Mouse (Mus musculus) midbrain, embryonic 11.5 days (tissue): ENCODE measurements around the gene Bricd5. TPM values are rescaled to one million over a fixed set of nuclear protein-coding genes. Genes with fewer than 3 reads are reported as not detected.

Experiments used
- ATAC-seq: fragments of 200-750 bp; cut with Nextera tagmentation; 2 replicates; pipeline ENCODE4 v1.8.0; 2017; ENCODE audit warnings: moderate TSS enrichment, moderate library complexity; ENCODE audit not compliant: low FRiP score
- DNase-seq: peaks from one replicate; pipeline ENCODE4 v3.0.0; 2015; ENCODE audit warnings: low spot score; ENCODE audit errors: missing footprints
- H3K27ac ChIP-seq: fragments of 300-500 bp; sonication (generic); 2 replicates; pipeline ENCODE4 v1.5.1; 2014; ENCODE audit warnings: low read depth, low read length
- H3K27me3 ChIP-seq: fragments of 300-500 bp; sonication (generic); 2 replicates; pipeline ENCODE4 v1.6.1; 2014; ENCODE audit warnings: mild to moderate bottlenecking, low read length, moderate library complexity, mixed read lengths; ENCODE audit not compliant: control insufficient read depth, insufficient read depth
- H3K36me3 ChIP-seq: fragments of 300-500 bp; sonication (generic); 2 replicates; pipeline ENCODE4 v1.6.1; 2014; ENCODE audit warnings: mild to moderate bottlenecking, low read length, moderate library complexity, mixed read lengths; ENCODE audit not compliant: control insufficient read depth, insufficient read depth
- H3K4me1 ChIP-seq: fragments of 300-500 bp; sonication (generic); 2 replicates; pipeline ENCODE4 v1.6.1; 2014; ENCODE audit warnings: low read length; ENCODE audit not compliant: control insufficient read depth, insufficient read depth
- H3K4me2 ChIP-seq: fragments of 300-500 bp; sonication (generic); 2 replicates; pipeline ENCODE4 v1.6.1; 2014; ENCODE audit warnings: mild to moderate bottlenecking, moderate library complexity
- H3K4me3 ChIP-seq: fragments of 300-500 bp; sonication (generic); 2 replicates; pipeline ENCODE4 v1.5.1; 2014; ENCODE audit warnings: low read depth, low read length
- H3K9ac ChIP-seq: fragments of 300-500 bp; sonication (generic); 2 replicates; pipeline ENCODE4 v1.6.1; 2014; ENCODE audit warnings: low read length
- H3K9me3 ChIP-seq: fragments of 300-500 bp; sonication (generic); 2 replicates; pipeline ENCODE4 v1.6.1; 2016; ENCODE audit warnings: low read length; ENCODE audit not compliant: control insufficient read depth
- WGBS: fragments of 180-500 bp; shearing (Covaris S2); extraction: QIAGEN DNeasy Blood & Tissue Kit; methylation state at CpG from one replicate; pipeline ENCODE4 v1.1.7; 2014; 5-methylcytosine and 5-hydroxymethylcytosine counted together
- polyA plus RNA-seq: library from polyadenylated mRNA; unstranded; fragments of >200 nt; fragmentation: Nextera tagmentation; extraction: Ambion mirVana; gene quantifications from 2 replicates; pipeline ENCODE4 v1.2.1, GENCODE M21; 2014

Bricd5 gene
- polyA plus RNA-seq, 1 experiment from 2014 or later = not detected

- 95% methylated on average over 8 of the region's 8 CpGs for WGBS
- H3K36me3 ChIP-seq = peaks cover 27% of the 10 kb centered on the region
- H3K4me1 ChIP-seq = no peaks in the 10 kb centered on the region
Observed at GRCm38 (mm10) chr17:24440377-24440776, 33.3 kb upstream of the Bricd5 start.

GRCm38 (mm10) chr17:24441148-24441547, 32.5 kb upstream of the Bricd5 start:
- H3K27me3 ChIP-seq = no peaks in the 10 kb centered on the region
- no peak overlapping the region for H3K4me2 ChIP-seq
- no peak overlapping the region for H3K4me3 ChIP-seq
- H3K4me1 ChIP-seq = no peaks in the 10 kb centered on the region
- DNase-seq (no peak), ATAC-seq (no peak)
- H3K9ac ChIP-seq = no peak overlapping the region
- no peak overlapping the region for H3K27ac ChIP-seq
- H3K9me3 ChIP-seq = no peaks in the 10 kb centered on the region
- peaks cover 33% of the 10 kb centered on the region for H3K36me3 ChIP-seq
- 48% methylated on average over 2 of the region's 2 CpGs for WGBS

More at GRCm38 (mm10) chr17:24440377-24440776, 33.3 kb upstream of the Bricd5 start:
- ATAC-seq (no peak), DNase-seq (no peak)
- H3K27me3 ChIP-seq = no peaks in the 10 kb centered on the region
- no peak overlapping the region for H3K27ac ChIP-seq
- no peak overlapping the region for H3K4me2 ChIP-seq
- H3K4me3 ChIP-seq = no peak overlapping the region
- H3K9me3 ChIP-seq = no peaks in the 10 kb centered on the region
- no peak overlapping the region for H3K9ac ChIP-seq

- Histone ChIP-seq H3K27ac (no peak overlapping the region), H3K27me3 (no peaks in the 10 kb centered on the region), H3K9me3 (no peaks in the 10 kb centered on the region), H3K4me1 (no peaks in the 10 kb centered on the region), H3K4me3 (no peak overlapping the region), H3K36me3 (peaks cover 40% of the 10 kb centered on the region), H3K9ac (no peak overlapping the region), H3K4me2 (no peak overlapping the region)
- ATAC-seq (no peak), DNase-seq (no peak)
- WGBS = 94% methylated on average over 14 of the region's 14 CpGs
Observed at GRCm38 (mm10) chr17:24442107-24442506, 31.6 kb upstream of the Bricd5 start.

GRCm38 (mm10) chr17:24442632-24443155, 31.0 kb upstream of the Bricd5 start, which contains the start of gene Dnase1l2:
TSS of gene Dnase1l2 (minus strand) at chr17:24443105.
- H3K4me3 ChIP-seq = no peak within 1 kb of the TSS
- no peaks in the 10 kb centered on the region for H3K9me3 ChIP-seq
- DNase-seq = no peak
- no peaks in the 10 kb centered on the region for H3K4me1 ChIP-seq
- H3K36me3 ChIP-seq = peaks cover 39% of the 10 kb centered on the region
- H3K9ac ChIP-seq = no peak within 1 kb of the TSS
- no peaks in the 10 kb centered on the region for H3K27me3 ChIP-seq
- H3K4me2 ChIP-seq = no peak within 1 kb of the TSS
- WGBS = 85% methylated on average over 7 of the region's 7 CpGs
- no peak within 1 kb of the TSS for H3K27ac ChIP-seq
- ATAC-seq = no peak

- peaks cover 40% of the 10 kb centered on the region for H3K36me3 ChIP-seq
- no peak overlapping the region for H3K9ac ChIP-seq
- H3K27me3 ChIP-seq = no peaks in the 10 kb centered on the region
- 89% methylated on average over 4 of the region's 4 CpGs for WGBS
- H3K27ac ChIP-seq = no peak overlapping the region
- H3K4me2 ChIP-seq = no peak overlapping the region
- DNase-seq = no peak
- H3K9me3 ChIP-seq = no peaks in the 10 kb centered on the region
- no peaks in the 10 kb centered on the region for H3K4me1 ChIP-seq
- ATAC-seq = no peak
- no peak overlapping the region for H3K4me3 ChIP-seq
Observed at GRCm38 (mm10) chr17:24443409-24443808, 30.3 kb upstream of the Bricd5 start.

GRCm38 (mm10) chr17:24446590-24446989, 27.1 kb upstream of the Bricd5 start:
- no peak overlapping the region for H3K4me3 ChIP-seq
- no peaks in the 10 kb centered on the region for H3K4me1 ChIP-seq
- DNase-seq = no peak
- WGBS = 93% methylated on average over 8 of the region's 8 CpGs
- no peak overlapping the region for H3K27ac ChIP-seq
- no peaks in the 10 kb centered on the region for H3K27me3 ChIP-seq
- H3K9ac ChIP-seq = no peak overlapping the region
- no peak overlapping the region for H3K4me2 ChIP-seq
- H3K9me3 ChIP-seq = no peaks in the 10 kb centered on the region
- peaks cover 40% of the 10 kb centered on the region for H3K36me3 ChIP-seq
- ATAC-seq = no peak

GRCm38 (mm10) chr17:24449507-24449906, 24.2 kb upstream of the Bricd5 start:
- DNase-seq = no peak
- H3K4me2 ChIP-seq = no peak overlapping the region
- H3K9ac ChIP-seq = no peak overlapping the region
- H3K4me3 ChIP-seq = no peak overlapping the region
- no peaks in the 10 kb centered on the region for H3K27me3 ChIP-seq
- no peaks in the 10 kb centered on the region for H3K9me3 ChIP-seq
- H3K4me1 ChIP-seq = peaks cover 6% of the 10 kb centered on the region
- WGBS = 93% methylated on average over 6 of the region's 6 CpGs
- H3K27ac ChIP-seq = no peak overlapping the region
- ATAC-seq = no peak
- peaks cover 36% of the 10 kb centered on the region for H3K36me3 ChIP-seq

- Histone ChIP-seq H3K27me3 (no peaks in the 10 kb centered on the region), H3K4me3 (no peak overlapping the region), H3K36me3 (peaks cover 20% of the 10 kb centered on the region), H3K27ac (no peak overlapping the region), H3K9me3 (no peaks in the 10 kb centered on the region), H3K4me1 (peaks cover 6% of the 10 kb centered on the region), H3K9ac (no peak overlapping the region), H3K4me2 (no peak overlapping the region)
- ATAC-seq = no peak
- no peak for DNase-seq
- WGBS = 94% methylated on average over 6 of the region's 6 CpGs
Observed at GRCm38 (mm10) chr17:24451220-24451619, 22.5 kb upstream of the Bricd5 start.

GRCm38 (mm10) chr17:24453372-24453771, 20.3 kb upstream of the Bricd5 start:
- no peaks in the 10 kb centered on the region for H3K27me3 ChIP-seq
- DNase-seq (no peak), ATAC-seq (no peak)
- H3K4me2 ChIP-seq = 0 out of 2 replicates have a peak overlapping the region, but pooled peaks have one; percentile 55
- H3K9ac ChIP-seq = no peak overlapping the region; the same call in 1 of the 2 replicates
- H3K9me3 ChIP-seq = no peaks in the 10 kb centered on the region
- peaks cover 9% of the 10 kb centered on the region; the same call in 1 of the 2 replicates for H3K36me3 ChIP-seq
- WGBS = 100% methylated on average over 2 of the region's 2 CpGs
- H3K4me1 ChIP-seq = peaks cover 6% of the 10 kb centered on the region
- H3K4me3 ChIP-seq = no peak overlapping the region
- H3K27ac ChIP-seq = no peak overlapping the region
